Mouse (Mus musculus) inflammation-experienced regulatory T-cells, adult 6 months (primary cell): ENCODE measurements around the gene Lix1l. TPM values are rescaled to one million over a fixed set of nuclear protein-coding genes. Genes with fewer than 3 reads are reported as not detected.

Source experiments
- ATAC-seq: one replicate; pipeline ENCODE4 v1.8.0; 2017
- polyA plus RNA-seq, 3 experiments: library from polyadenylated mRNA; unstranded; fragments of 100-300 nt; shearing (Covaris generic); gene quantifications; one replicate each; pipeline ENCODE4 v1.2.1; 2017

Lix1l gene
- polyA plus RNA-seq = under 1 TPM; 0.34 to 0.61 (median 0.43) TPM

DNA sequence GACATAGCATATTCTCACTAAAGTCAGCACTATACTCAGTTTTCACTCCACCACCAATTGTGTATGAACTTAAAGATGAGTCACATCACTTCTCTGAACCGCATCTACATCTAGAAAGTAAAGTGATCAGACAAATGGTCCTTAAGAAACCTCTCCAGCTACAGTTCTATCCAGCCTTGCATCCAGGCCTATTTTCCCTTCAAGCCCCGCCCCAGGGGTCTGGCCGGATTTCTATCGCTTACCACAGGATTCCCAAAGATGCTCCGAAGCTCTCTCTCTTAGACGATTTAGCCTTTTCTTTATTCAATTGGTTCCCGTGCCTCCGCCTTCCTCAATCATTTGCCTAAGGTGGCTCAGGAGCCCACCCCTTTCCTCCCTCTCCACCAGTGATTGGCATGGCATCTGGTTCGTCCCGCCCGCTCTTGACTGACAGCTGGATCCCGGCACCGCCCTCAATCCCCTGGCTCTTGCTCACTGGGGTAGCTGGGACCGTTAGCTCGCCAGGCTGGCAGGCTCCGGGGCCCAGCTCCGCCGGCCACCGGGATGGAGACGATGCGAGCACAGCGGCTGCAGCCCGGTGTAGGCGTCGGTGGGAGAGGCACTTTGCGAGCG, at the start of gene Lix1l:
TSS of gene Lix1l (plus strand) at position 511 of the 612 bp plus-strand sequence.
- ATAC-seq = peak; percentile 92

DNA sequence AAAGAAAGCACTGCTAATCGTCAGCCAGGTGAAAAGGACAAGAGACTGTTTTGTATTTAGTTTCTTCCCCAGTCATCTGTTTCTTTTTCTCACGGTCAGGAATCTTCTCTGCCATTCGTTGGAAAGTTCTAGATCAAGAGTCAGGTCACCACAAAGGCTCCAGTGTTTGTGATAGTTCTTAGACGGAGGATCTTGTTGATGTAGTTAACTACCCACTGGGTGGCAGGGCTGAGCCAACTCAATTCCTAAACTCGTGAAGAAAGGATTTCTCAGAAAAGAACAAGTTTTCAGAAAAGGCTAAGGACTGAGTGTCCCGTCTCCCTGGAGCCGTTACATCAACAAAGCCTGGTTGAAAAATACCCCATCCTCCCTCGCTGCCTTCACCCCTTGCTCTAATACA, 49.7 kb upstream of the Lix1l start:
- peak; percentile 74 for ATAC-seq

DNA sequence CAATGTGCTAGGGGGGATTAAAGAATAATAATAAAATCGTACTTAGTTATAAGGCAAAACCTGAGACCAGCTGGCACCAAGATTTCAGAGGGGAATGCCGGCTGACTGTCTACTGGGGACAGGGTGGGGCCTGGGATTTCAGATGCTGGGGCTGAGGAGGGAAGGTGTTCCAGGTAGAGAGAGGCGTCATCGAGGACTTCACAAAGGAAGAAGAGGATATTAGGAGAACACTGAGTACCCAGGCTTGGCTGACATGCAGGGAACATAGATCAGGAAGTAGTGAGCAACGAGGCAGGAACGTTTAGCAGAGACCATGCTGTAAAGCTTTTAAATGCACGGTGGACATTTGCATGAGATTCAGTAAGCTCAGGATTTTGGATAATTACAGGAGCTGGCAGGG, 49.1 kb upstream of the Lix1l start:
- no peak for ATAC-seq

DNA sequence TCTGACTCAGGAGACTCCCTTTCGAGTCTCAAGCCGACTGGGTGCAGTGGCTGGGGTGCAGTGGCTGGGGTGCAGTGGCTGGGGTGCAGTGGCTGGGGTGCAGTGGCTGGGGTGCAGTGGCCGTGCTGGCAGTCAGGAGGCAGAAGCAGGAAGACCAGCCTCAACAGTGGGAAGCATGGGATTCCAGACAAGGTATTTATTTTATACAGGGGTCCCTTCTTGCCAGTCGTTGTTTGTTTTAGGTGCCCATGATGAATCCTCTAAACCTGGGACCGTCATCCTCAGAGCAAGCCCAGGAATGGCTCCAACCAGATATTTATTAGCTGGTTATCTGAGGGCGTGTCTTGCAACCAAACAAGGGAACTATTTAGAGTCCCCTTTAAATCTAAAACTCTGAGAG, 47.3 kb upstream of the Lix1l start:
- ATAC-seq = no peak

DNA sequence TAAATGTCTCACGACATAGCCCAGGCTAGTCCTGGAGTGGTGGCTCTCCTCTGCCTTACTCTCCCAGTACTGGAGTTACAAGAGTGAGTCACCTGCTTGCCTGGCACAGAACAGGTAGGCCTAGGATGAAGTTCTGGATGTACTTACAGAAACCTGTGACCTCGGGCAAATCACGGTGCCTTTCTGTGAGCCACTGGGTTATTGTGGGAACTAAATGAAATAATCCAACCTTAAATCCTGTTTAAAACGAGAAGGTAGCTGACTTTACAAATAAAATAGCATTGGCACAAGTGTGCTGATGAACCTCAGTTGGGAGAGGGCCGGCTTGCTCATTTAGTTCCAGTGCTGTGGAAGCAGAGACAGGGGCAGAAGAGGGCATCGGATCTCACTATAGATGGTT, 46.7 kb upstream of the Lix1l start:
- no peak for ATAC-seq

DNA sequence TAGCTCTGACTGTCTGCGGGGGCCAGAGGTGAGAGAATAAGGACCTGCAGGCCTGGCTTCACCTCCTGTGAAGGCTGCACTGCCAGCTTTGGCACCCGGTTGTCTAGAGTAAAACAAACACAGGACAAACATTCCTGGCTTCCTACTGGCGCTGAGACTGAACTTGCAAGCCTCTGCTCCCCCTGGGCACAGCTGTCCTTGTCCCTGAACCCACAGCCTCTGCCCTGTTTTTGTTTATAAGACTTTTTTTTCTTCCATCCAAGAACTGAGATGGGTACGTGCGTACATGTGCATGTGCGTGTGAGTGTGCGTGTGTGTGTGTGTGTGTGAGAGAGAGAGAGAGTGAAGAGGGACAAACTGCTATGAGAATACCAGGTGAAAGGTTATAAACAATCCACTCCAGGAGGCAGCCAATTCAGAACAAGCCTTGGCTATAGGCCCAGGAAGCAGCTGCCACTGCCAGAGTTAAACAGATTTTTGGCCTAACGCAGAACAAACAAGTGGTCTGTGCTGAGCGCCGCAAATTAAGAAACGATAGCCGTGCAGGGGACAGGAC, 45.8 kb upstream of the Lix1l start:
- no peak for ATAC-seq

DNA sequence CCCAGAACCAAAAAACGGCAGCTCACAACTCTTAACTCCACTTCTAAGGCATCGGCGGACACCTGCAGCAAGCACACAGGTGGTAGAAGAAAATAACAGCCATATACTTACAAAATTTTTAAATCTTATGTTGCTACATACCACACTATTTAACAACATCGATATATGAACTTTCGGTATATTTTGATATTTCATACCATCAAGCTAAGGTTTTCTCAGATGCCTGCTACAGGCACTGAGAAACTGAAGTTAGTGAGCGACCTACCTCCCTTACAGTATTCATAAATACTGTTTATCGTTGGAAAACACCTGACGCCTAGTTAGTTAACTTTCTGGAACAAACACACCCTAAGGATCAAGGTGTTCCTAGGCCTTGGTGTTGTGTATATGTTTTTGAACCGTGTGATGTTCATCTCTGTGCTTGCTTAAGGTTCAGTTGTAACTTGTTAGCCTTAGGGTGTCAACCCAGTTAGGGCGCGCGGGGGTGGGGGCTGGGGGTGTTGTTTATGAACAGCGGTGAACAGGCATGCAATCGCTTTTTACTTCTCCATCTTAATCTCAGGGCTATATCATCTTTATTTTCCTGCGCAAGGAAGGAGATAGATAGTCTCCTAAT, 44.8 kb upstream of the Lix1l start:
- ATAC-seq = no peak

DNA sequence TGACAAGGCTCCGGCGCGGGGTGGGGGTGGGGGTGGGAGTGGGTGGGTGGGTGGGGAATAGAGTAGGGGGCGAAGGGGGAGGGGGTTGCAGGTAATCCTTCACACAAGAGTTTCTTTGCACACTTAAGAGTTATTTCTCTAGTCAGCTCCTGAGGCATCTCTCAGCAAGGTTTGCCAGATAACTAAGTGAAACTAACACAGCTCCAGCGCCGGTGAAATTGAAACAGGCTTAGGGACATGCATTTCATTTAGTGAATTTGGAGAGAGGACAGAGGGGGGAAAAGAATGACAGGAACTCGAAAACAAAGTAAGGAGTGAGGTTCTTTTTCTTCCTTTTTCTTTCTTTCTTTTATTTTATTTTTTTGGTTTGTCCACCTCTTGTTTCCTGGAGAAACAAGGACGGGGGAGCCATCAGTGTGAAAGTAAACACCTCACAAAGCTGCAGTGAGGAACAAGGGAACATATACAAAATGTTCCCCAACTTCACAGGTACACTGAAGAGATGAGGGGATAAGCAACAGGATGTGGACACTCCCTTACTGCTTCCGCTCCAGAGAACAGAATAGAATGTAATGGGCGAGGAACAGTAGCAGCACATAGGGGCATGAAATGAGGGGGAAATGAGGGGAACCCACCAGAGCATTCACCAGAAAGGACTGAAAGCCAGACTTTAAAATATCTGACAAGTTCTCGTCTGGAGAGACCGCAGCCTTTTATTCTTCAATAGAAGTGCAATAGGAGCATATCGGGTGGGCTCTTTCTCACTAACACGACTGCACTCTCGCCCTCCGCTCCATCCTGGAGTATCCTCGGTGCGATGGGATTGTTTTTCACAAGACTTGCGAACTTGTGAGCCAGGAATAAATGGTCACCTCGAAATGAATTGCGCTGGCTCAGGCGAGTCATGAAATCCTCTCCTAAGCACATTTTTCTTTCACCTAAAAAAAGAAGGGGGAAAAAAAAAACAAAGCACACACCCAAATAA, 44.0 kb upstream of the Lix1l start:
- peak; percentile 62 for ATAC-seq

DNA sequence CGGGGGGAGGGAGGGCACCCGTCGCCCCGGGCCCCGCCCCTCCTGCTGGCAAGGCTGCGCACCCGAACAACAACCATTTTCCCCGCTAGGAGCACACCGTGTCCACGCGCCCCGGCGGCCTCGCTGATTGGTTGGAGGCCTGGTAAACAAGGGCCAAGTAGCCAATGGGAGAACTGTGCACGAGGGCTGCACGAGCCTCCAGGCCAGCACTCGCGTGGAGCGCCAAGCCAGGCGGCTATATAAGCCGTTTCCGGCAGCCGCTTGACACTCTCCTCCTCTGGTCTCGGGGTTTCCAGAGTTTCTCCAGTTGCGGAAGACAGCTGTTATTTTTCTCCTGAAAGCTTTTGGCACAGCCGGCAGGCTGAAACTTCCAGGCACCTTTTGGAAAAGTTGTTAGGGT, 43.3 kb upstream of the Lix1l start, which contains the start of gene Txnip:
TSS of gene Txnip (plus strand) at position 264 of the 400 bp plus-strand sequence.
- ATAC-seq = peak; percentile 81

DNA sequence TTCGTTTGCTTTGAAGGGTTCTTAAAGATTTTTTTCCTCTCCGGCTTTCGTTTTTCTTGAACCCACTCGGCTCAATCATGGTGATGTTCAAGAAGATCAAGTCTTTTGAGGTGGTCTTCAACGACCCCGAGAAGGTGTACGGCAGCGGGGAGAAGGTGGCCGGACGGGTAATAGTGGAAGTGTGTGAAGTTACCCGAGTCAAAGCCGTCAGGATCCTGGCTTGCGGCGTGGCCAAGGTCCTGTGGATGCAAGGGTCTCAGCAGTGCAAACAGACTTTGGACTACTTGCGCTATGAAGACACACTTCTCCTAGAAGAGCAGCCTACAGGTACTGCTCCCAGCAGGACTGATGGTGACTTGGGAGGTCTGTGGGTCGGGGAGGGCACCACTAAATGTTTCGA, 42.8 kb upstream of the Lix1l start:
- peak; percentile 6 for ATAC-seq

DNA sequence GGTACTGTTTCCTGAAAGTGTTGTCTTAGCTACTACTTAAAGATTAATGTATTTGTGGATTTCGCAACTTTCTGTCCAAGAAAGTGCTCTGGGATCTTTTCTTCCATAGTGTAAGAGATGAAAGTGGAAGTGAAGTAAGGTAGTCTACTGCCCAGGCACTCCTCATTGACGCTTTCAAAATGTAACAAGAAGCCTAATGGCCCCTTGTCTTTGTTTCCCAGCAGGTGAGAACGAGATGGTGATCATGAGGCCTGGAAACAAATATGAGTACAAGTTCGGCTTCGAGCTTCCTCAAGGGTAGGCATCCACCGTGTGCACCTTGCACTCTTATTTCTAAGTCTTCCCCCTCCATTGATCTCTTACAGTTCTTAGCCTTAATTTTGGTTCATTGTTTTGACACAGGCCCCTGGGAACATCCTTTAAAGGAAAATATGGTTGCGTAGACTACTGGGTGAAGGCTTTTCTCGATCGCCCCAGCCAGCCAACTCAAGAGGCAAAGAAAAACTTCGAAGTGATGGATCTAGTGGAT, 42.2 kb upstream of the Lix1l start:
- no peak for ATAC-seq

DNA sequence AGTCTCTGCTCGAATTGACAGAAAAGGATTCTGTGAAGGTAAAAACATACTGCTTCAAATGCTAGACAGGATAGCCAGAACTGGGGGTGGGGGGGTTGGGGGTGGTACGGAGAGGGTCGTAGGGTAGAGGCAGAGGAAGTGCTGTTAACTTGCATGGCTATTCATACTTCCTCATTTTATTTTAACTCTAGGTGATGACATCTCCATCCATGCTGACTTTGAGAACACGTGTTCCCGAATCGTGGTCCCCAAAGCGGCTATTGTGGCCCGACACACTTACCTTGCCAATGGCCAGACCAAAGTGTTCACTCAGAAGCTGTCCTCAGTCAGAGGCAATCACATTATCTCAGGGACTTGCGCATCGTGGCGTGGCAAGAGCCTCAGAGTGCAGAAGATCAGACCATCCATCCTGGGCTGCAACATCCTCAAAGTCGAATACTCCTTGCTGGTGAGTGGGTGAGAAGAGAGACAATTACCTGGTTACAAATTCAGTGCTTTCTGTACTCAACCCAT, 41.5 kb upstream of the Lix1l start:
- no peak for ATAC-seq

DNA sequence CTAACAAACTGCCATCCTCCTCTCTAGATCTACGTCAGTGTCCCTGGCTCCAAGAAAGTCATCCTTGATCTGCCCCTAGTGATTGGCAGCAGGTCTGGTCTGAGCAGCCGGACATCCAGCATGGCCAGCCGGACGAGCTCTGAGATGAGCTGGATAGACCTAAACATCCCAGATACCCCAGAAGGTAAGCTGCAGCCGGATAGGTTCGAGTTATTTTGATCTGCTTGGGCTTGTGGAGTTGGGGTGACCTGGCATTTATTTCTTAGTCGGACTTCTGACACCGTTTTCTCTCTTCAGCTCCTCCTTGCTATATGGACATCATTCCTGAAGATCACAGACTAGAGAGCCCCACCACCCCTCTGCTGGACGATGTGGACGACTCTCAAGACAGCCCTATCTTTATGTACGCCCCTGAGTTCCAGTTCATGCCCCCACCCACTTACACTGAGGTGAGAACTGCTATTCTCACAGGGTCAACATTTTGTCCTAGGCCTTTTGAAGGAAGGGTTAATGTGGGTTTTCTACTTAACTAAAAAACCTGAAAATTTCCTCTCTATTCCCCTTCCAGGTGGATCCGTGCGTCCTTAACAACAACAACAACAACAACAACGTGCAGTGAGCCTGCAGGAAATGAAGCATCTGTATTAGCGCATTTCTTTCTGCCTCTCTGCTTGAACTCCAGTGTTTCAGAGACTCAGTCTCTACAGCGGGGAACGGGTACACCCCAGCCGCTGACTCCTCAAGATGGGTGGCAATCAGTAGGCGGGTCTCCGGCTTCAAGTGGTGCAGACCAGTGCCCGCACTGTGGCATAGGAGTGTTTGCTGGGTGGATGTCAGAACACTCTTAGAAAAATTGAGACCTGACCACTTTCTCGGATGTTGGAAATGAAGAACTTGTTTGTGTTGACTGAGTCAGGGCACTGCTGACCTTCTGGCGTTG, 40.8 kb upstream of the Lix1l start:
- no peak for ATAC-seq

DNA sequence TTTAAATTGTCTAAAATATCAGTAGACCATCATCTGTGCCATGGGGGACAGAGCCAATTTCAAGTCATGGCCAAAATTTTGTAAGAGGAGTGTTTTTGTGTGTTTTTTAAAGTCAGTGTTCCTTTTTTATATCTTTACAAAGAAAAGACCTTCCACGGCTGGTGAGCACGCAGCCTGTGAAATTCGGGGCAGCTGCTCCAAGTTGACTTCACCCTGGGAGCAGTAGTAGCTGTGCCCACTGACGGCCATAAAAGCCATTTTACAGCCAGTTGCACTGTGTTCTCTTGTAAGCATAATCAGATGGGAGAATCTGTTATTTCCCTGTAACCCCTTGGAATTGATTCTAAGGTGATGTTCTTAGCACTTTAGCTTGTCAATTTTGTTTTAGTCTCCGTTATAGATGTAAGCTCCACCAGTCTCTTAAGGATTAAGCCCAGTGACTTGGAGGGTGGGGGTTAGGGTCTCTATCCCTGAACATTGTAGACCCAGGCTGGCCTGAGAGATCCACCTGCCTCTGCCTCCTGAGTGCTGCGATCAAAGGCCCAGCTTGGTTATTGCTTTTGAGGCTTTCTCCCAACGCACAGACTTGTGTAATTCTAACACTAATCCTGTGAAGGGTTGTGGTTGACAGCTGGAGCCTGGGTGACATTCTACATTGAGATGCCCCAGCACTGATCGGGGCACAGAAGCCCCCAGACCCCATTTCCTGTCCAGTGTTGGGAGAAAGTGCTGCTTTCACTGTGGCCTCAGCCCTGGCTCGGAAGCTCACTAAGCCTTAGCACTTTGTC, 39.9 kb upstream of the Lix1l start:
- no peak for ATAC-seq

DNA sequence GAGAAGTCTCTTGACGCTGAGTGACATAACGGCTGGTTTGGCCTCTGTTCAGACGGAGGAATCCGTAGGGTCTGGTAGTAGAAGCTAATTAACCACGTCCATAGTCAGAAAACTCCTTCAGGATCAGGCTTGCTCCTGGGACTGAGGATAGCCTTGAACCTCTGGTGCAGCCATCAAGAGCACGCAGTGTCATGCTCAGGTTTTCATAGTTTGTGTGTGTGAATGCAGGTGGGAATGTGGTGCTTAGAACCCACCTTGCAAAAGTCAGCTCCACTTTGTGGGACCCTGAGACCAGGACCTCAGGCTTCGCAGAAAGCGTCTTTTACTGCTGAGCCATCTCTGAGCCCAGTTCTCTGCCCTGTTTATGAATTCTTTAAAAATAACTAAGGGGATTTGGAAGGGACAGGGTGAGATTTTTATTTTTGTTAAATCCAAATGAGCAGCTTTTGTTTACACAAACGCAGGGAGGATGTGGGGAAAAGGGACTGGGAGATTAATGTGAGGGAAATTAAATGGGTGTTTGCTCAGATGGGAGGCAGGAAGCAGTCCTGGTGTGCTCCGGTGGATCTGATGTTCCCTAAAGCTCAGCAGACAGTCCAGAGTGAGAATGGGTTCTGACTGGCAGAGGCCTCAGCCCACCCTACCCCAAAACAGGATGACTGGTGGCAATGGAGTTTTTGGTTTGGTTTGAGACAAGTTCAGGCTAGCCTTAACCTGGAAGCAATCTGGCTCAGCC, 38.8 kb upstream of the Lix1l start:
- no peak for ATAC-seq

DNA sequence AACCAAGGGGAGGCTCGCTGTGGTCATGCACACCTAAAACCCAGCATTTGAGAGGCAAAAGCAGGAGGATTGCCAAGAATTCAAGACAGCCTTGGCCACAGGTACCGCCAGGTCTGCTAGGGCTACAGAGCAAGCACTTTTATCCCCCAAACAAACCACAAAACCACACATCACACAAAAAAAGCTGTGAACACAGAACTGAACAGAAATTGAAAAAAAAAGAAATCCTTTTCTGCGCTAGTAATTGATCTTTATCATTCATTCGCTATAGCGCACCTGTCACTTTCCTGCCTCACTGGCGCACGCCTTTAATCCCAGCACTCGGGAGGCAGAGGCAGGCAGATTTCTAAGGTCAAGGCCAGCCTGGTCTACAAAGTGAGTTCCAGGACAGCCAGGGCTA, 37.7 kb upstream of the Lix1l start:
- ATAC-seq = no peak

DNA sequence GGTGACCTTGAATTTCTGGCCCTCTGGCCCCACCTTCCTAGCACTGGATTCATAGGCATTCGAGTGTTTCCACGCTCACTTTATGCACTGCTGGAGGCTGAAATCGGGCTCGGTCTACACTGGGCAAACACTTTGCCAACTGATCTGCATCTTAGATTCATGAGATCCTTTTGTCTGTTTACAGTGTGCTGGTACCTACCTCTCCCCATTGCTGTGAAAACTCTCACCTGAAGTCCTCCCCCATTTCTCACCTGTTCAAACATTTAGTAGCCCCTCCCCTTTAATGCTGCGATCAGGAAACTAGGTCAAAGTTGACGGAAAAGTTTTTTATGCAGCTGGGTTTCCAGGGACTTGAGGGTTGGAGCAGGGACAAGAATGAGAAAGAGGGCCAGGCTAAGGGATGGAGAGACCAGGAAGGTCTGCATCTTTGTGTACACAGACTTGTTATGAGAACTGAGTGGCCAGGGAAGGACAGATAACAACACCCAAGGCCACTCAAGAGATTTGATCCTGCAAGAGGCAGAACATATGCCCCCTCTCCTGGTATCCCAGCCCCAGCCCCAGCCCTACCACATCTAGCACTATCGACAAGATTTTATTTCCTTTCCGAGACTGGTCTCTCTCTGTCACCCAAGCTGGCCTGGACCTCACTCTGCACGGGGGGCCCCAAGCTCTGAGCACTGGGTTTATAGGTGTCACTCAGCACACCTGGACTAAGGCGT, 36.9 kb upstream of the Lix1l start:
- ATAC-seq = no peak

DNA sequence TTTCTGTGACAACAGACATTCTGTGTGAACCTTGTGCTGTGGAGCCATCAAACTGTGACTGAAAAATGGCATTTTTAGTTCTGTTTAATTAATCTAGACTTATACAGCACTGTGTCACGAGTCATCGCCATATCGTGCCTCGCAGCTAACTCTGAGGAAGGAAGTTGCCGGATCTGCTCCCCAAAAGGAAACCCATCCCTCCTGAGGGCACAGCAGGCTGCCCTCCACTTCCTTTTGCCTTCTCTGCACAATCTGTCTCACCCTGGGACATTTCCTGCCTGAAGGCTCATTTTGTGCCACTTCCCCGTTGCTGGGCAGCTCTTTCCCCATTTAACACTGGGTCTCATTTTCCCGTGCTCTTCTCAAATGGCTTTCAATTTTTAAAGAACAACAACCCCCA, 36.3 kb upstream of the Lix1l start:
- peak; percentile 81 for ATAC-seq

DNA sequence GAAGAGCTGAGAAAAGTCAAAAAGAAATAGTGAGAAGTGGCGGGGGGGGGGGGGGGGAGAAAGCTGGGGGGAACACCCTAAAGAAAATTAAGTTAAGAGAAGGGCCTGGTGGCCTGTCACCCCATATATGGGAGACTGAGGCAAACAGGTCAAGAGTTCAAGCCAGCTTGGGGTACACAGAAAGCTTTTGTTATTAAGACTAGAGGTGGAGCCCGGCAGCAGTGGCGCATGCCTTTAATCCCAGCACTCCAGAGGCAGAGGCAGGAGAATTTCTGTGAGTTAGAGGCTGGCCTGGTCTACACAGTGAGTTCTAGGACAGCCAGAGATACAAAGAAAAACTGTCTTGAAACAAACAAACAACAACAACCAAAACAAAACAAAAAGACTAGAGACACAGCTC, 35.8 kb upstream of the Lix1l start:
- no peak for ATAC-seq
